Mouse (Mus musculus) neutrophil, adult 5-6 weeks (primary cell): ENCODE measurements around the gene Plekhj1. TPM values are rescaled to one million over a fixed set of nuclear protein-coding genes. Genes with fewer than 3 reads are reported as not detected.
"Not testable (repeated sequence)": the region's sequence is repeated elsewhere in the genome, so short reads cannot be mapped to it uniquely, and the experiment has no call there.

Experiments
- ATAC-seq: fragments of 151-379, 151-347 bp; 2 replicates; pipeline ENCODE4 v1.8.0; 2017; ENCODE audit warnings: mild to moderate bottlenecking, moderate TSS enrichment; ENCODE audit not compliant: insufficient number of reproducible peaks, poor library complexity, low FRiP score, severe bottlenecking; ENCODE audit errors: extremely low read depth
- total RNA-seq: library from RNA; stranded (forward); fragments of 200-1000 nt; gene quantifications from 2 replicates; pipeline ENCODE4 v1.2.3, GENCODE M21; 2017

The Plekhj1 gene
- total RNA-seq = 50.4 and 52.8 TPM in 2 replicates

DNA sequence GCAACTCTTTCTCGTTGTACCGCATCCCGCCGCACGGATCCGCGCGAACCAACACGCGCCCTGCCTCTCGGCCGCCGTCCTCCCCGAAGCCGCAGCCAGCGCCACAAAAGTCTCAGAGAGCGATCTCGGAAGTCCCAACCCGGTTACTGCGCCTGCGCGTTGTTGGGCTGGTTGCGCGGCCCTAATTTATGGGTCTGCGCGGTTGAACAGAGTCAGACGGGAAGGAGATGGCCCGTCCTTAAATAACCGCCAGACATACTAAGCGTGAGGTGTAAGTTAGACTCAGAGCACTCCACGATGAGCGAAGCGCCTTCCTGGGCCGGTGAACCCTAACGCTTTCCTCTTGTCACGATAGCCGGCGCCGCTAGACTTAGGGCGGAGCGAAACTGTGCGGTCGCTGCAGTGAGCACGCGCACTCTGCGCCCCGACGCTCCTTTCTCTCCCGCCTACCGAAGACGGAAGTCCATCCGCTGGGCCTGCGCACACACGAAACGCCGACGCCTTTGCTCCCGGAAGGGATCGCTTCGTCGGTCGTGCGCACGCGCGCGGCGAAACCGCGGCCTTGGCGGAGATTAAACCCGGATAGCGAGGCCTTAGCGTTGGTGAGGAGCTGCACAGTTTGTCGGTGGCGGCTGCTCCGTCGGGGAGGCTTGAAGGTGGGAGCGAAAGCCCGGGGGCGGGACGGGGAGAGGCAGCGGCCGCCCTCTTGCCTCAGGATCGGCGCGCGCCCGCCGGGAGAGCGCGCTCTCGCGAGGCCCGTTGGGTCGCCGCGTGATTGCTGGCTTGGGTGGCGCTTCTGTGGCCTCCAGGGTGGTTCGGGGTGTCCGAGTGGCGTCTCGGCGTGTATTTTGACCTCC lies at the start of gene Plekhj1, which contains the start of gene Sf3a2:
TSS of gene Plekhj1 (minus strand) at position 477 of the 857 bp plus-strand sequence.
TSS of gene Sf3a2 (plus strand) at position 49 of the 857 bp plus-strand sequence.
- ATAC-seq = peak; percentile 85

DNA sequence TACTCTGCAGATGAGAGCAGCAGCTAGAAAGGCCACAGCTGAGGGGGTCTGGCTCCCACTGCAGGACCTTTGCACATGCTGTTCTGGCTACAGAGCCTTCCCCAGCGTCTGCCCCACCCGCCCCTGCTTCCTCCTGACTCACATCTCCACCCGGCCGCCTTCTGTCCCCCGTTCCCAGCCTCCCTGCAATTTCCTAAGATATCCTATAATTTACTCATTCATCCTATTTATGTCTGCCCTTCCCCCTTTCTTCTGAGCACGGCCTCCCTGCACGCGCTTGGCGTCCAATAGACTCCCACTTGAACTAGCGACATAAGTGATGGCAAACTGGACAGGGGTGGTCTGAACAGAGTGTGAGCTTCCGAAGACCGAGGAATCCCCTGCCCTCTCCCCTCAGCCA lies 47.3 kb upstream of the Plekhj1 start:
- ATAC-seq = no peak

DNA sequence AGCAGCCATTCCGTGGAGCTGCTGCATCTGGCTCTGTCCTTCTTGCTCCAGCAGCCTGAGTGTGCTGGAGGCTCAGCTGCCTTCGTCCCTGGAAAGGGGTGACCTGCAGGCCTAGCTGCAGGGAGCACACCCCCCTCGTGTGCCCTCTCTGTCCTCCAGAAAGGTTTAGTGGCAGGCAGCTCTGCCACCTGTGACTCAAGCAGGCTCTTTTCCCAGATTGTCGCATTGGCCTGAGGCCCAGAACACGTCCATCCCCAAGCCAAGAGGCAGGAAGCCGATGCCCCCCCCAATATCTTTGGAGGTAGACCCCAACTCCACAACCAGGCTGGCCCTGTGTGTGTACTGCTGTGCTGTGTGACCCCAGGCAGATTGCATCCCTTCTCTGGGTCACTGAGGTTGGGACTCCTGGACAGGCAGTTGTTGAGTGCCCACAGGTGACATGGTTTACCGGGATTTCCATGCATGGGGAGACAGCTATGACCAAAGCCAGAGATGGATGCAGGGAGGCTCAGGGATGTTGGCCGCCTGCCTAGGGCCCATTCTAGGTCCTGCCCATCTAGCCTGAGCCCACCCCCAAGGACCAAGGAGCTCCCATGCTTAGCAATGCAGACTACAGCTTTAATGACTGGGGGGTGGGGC lies 46.7 kb upstream of the Plekhj1 start:
- no peak for ATAC-seq

DNA sequence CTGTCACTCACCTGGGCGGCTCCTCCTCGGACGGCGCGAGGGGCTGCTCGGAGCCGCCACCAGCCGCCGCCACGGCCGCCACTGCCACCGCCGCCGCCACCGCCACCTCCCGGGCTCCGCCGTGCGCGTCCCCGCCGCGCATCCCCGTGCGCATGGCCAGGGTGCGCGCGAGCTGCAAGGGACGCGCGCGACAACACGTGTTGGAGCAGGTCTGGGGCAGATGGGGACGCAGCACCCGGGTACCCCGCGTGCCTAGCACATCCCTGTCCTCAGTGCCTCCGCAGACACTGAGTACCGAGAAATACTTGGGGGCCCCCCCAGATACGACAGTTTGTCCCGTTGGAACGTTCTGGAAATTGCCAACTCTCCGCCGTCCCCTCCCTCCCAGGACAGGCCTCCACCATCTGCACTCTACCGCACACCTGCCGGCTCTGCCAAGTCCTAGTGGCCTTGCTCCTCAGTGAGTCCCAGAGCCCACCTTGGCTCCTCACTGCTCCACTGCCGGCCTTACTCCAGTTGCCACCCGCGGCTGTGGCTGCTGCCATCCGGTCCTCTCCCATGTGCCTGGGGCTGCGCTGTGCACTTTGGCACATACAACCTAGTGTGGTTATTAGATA lies 45.6 kb upstream of the Plekhj1 start, which contains the start of gene Lingo3:
TSS of gene Lingo3 (minus strand) at position 109 of the 617 bp plus-strand sequence.
- no peak for ATAC-seq

DNA sequence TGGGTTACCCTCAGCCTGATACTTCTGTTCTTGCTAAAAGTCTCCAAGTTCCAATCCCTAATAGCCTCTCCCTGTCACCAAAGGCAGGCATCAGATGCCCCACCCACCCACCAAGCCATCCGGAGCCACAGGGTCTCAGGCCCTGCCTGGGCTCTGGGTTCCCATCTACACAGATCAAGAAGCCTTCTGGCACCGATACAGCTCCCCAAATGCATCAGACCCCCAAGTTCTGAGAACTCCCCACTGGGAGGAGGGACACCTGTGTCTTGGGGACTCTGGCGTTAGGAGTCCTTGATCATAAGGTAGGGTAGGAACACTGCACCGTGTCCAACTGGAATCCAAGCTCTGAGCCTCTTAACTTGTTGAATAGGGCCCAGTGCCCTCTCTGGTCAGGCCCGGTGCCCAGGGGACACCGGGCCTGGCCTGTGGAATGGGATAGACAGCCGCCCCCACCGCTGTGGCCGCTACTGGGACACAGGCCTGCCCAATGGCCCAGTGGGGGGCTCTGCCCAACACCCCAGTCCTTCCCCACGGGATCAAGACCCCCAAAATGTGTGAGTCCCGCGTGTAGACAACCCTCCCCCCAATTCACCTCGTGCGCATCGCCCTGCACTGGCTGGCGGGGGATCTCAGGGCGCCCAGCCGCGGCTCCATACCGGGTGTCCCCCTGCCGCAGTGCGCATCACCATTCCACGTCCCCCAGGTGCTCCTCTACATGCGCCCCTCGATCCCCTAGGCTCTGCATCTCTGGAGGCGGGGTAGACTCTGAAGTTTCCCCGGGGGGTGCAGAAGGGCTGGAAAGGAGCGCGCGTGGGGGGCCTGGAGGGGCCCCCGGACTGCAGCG lies 44.9 kb upstream of the Plekhj1 start:
- ATAC-seq = no peak

DNA sequence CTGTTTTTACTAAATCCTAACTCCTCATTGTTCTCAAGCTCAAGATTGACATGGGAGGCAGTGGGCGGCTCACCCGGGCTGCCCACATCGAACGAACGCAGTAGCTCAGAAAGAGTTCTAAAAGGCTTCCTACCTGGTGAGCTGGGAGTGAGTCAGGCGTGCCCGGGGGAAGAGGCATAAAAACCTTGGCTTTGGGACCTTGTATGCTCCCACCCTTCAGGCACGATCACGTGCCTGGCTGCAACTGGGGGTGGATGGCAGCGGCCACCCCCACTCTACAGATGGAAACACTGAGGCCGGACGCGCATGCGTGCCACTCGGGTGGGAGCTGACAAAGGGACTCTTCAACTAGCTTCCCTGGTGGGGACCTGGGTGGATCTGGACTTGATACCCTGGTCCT lies 43.9 kb upstream of the Plekhj1 start:
- ATAC-seq = no peak

DNA sequence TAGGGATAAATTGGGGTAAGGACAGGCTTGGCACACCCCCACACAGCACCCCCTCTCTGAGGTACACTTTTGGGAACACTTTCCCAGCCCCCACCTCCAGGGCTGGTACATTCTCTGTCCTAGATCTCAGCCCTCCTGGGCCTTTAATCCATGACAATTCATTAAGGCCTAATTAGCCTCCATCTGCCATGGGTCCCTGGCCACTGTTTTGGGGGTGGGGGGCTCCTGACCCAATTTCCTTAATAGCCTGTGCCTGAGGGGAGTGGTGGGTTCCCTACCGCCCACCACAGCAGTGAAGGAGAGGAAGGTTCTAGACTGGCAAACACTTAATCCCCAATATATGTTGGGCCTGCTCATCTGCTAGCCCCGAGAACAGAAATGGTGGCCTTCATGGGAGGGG lies 43.3 kb upstream of the Plekhj1 start:
- ATAC-seq = no peak

DNA sequence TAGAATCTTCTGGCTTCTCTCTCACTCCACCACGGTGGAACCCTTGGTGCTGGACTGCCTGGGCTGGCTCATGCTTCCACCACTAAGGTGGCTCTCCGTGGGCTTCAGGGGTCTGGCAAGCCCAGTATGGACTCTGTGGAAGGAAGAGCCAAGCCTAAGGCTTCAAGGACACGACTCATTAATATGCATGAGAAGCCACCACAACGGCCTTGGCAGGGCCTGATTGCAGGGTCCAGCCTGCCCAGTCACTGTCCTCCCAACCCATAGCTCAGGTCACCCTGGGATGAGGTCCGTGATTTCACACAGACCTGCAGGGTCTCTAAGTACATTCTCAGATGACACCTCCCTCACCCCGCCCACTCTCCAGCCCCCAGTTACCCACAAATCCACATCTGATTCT lies 41.4 kb upstream of the Plekhj1 start:
- no peak for ATAC-seq

DNA sequence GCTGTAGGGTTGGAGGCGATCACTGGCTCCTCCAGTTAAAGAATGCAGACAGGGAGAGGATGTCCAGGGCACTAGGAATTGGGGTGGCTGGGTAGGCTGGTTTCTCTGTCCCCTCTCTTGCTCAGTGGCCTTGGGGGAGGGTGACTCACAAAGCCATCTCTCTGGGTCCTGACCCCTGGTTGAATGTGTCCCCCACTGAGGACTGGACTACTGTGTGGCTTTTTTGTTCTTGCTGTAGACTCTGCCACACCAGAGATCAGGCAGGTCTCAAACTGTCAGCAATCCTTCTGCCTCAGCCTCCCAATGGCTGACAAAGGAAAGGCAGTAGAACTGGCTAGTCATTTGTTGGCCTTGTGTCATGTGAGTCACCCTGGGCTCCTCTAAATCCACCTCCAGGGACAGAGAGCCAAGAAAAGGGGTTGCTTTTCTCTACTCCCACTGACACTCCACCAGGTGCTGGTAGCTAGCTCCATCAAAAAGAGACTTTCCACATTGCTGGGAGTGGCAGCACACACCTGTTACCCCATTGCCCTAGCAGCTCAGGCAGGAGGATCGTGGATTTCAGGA lies 40.0 kb upstream of the Plekhj1 start:
- ATAC-seq = no peak

DNA sequence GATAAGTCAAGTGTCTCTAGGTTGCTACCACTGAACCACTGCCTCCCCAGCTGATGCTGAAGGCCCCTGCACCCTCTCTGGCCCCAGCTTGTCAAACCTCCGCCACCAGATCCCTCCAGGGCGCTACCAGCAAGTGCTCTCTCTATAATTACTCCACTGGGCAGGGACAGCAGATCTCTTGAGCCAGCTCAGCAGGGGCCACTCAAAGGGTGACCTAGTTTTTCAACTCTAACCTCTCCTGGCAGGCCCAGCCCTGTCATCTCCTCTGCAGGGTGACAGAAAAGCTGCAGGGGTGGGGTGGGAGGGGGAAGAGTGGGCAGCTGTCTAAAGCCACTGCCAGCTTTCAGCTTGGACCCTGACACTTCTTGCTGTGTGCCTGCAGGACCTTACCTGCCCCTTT lies 39.4 kb upstream of the Plekhj1 start:
- no peak for ATAC-seq

DNA sequence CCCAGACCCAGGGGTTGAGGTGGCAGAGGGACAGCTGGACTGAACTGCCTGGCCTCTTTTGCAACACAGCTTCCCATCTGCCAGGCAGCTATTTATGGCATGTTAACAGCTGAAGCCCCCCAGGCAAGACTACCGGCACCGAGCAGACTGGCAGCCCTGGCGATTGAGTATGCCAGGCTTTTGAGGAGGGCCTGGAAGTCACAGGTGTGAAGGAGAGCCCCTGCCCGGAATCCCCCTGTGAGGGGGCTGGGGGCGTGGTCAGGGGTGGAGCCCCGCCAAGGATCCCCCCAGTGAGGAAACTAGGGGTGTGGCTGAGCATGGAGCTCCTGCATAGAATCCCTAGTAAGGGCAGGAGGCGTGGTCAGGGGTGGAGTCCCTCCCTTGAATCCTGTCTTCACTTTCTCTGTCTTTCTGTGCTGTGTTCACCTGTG lies 38.5 kb upstream of the Plekhj1 start:
- ATAC-seq = no peak

DNA sequence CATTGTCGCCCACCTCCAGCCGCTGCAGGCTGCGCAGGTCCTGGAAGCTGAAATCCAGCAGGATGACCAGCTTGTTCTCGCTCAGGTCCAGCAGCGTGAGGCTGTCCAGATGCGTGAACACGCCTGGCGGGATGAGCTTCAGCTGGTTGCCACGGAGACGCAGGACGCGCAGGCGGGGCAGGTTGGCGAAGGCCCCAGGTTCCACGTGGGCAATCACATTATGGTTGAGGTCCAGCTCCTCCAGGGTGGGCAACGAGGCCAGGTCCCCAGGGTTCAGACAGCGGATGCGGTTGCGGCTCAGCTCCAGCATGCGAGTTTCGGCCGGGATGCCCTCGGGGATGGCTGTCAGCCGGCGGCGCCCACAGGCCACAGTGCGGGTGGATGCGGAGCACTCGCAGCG lies 37.2 kb upstream of the Plekhj1 start:
- ATAC-seq = no peak

DNA sequence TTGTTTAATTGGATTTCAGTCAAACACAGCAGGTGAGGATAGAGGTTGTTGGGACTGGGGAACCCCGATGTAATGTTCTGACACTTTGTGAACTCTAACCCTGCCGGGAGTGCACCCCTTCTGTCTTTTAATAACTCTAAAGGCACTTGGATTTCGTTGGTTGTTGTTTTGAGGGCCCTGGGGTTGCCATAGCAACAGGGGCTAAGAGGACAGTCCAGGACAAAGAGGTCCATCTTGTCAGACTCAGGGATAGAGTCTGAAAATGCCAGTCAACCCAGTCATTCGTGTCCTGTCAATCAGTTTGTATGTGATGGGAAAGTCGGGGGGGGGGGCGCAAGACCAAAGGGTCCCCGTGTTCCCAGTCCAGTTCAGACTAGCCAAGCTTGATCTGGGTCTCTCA lies 34.4 kb upstream of the Plekhj1 start:
- ATAC-seq = no peak

DNA sequence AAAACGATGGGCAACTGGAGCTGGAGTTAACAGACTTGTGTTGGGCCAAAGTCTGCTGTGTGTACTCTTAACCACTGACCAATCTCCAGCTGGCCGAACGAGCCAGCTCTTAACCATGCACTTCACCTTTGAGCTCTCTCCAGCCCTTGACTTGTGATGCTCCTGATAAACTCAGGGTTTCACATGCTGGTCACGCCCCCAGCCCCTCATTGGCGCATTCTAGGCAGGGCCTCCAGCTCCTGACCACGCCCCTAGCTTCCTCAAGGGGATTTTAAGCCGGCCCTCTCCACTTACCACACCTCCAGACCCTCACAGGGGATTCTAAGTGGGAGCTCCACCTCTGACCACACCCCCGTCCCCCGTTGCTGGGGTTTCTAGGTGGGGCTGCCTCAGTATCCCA lies 32.7 kb upstream of the Plekhj1 start:
- ATAC-seq = no peak

DNA sequence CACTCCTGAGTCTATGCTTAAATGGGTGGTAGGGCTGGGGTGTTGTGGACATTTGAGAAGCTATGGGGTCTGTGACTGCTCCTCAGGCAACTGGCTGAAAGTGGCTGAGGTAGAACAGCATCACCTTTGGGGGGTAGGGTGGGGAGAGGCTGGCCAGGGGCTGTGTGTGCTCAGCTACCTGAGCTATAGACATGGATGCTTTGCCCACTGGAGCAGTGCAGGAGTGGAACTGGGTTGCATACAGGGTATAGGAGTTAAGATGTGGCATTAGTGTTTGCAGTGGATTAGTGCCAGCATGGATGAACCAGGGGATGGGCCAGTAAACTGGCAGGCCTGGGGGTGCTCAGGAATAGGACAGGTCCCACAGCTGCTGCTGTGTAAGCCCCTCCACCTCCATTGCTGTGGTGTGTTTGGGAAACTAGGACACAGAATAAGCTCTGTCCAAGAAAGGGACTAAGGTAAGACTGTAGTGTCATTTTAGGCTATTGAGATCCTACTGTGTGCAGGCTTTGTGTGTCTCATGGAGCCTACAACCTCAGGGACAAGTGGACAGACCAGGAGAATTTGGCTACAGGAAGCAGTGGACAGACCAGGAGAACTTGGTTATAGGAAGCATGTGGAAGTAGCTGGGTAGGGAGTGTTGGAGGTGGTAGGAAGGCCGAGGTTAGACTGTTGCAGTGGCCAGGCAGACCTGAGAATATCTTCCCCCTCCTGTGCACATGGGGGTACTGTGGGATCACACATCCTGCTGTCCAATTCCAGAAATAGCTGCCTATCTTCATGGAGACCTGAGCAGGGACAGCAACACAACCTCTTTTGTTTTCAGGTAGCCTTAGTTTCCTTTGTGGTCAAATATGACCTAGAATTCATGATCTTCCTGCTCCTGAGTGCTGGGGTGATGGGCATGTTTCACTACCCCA lies 31.2 kb upstream of the Plekhj1 start:
- ATAC-seq = no peak

DNA sequence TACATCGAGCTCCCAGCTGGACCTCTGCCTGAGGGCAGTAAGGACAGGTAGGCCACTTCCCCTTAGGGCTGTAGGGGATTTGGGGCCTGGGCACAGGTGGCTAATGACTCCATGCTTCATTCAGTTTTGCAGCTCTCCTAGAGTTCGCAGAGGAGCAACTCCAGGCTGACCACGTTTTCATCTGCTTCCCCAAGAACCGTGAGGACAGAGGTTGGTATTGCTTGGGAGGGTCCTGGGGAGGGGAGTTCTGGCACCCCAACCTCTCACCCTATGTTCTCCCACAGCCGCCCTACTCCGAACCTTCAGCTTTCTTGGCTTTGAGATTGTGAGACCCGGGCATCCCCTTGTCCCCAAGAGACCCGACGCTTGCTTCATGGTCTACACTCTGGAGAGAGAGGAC lies 30.2 kb upstream of the Plekhj1 start:
- not testable (repeated sequence) for ATAC-seq

DNA sequence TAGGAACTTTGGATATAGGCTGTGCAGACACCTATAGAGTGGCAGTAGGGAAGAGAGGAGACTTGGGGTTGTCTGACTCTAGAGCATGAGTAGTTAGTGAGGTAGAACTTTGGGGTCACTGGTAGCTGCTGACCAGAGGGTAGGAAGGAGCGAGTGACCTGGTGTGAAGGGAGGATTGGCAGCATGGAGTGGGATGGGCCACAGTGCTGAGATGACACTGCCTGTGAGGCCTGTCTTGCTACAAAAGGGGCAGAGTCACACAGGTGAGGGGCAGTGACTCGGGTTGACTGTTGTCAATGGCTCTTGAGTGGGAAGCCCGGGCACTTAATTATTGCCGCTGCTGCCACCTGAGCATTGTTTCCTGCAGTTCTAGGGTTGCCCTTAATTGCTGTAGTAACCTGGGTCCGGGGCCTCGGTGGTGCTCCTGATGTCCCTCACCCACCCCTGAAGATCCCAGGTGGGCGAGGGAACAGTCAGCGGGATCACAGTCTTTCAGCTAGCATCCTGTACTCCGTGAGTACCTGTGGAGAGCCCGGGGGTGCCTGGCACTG lies 29.5 kb upstream of the Plekhj1 start:
- no peak for ATAC-seq
